Mouse (Mus musculus) kidney, adult 18-20 months (tissue): ENCODE results near the gene Plekhh3.

Source experiments
- DNase-seq: peaks from one replicate; pipeline ENCODE4 v3.0.0; 2021

The Plekhh3 gene

GRCm38 (mm10) chr11:101119131-101119760, 51.9 kb downstream of the Plekhh3 start:
- no peak for DNase-seq

GRCm38 (mm10) chr11:101118105-101118504, 53.0 kb downstream of the Plekhh3 start:
- no peak for DNase-seq

- DNase-seq = no peak
Observed at GRCm38 (mm10) chr11:101115564-101115963, 55.6 kb downstream of the Plekhh3 start.
